Mouse (Mus musculus) CH12.LX (cell line): ENCODE results near the gene Serinc5. TPM values are rescaled to one million over a fixed set of nuclear protein-coding genes. Genes with fewer than 3 reads are reported as not detected.

Experiments used
- DNase-seq: peaks from one replicate; pipeline ENCODE4 v3.0.0-alpha.2; 2013; ENCODE audit errors: extremely low read depth
- H3K27ac ChIP-seq: 2 replicates; pipeline ENCODE4 v1.5.1; 2012; ENCODE audit warnings: low read depth, mild to moderate bottlenecking, control low read depth, moderate library complexity; ENCODE audit not compliant: insufficient read depth
- H3K27me3 ChIP-seq: replicated peaks from 2 replicates; pipeline ENCODE3; 2012; ENCODE audit warnings: inconsistent platforms
- H3K36me3 ChIP-seq, 2 experiments: replicated peaks in 1 of 2; 2 replicates each; pipeline versions ENCODE3 to v1.6.1; 2012; ENCODE audit warnings: inconsistent platforms in 1 of 2, low read length in 1 of 2, mild to moderate bottlenecking in 1 of 2, mixed read lengths in 1 of 2, moderate library complexity in 1 of 2; ENCODE audit not compliant: control insufficient read depth in 1 of 2, insufficient read depth in 1 of 2
- H3K4me1 ChIP-seq, 2 experiments: 2 replicates each; pipeline ENCODE4 v1.6.1; 2012; ENCODE audit warnings: inconsistent platforms in 1 of 2, moderate library complexity in 1 of 2; ENCODE audit not compliant: insufficient read depth in 2 of 2, control insufficient read depth in 1 of 2
- H3K4me2 ChIP-seq: 2 replicates; pipeline ENCODE4 v1.6.1; 2012; ENCODE audit warnings: low read depth, mild to moderate bottlenecking, control low read depth; ENCODE audit not compliant: poor library complexity, insufficient read depth, severe bottlenecking
- H3K4me3 ChIP-seq, 3 experiments: fragments of 150-350 bp in 1 of 3; sonication (generic) in 1 of 3; replicated peaks in 1 of 3; 2 replicates each; pipeline versions ENCODE3 to v1.5.1; 2011 to 2012; ENCODE audit warnings: low read depth in 2 of 3, low read length in 2 of 3, mild to moderate bottlenecking in 2 of 3, moderate library complexity in 2 of 3, control low read depth in 1 of 3, improper control_type of control experiment in 1 of 3, inconsistent platforms in 1 of 3, mixed read lengths in 1 of 3; ENCODE audit not compliant: poor library complexity in 1 of 3
- H3K79me2 ChIP-seq: replicated peaks from 2 replicates; pipeline ENCODE4 v1.6.1; 2012; ENCODE audit warnings: mild to moderate bottlenecking, moderate library complexity; ENCODE audit not compliant: control insufficient read depth, poor library complexity, insufficient read depth, severe bottlenecking; ENCODE audit errors: extremely low read depth
- H3K9ac ChIP-seq: 2 replicates; pipeline ENCODE4 v1.6.1; 2012; ENCODE audit warnings: low read depth, mild to moderate bottlenecking, control low read depth, moderate library complexity; ENCODE audit not compliant: insufficient read depth
- H3K9me3 ChIP-seq: replicated peaks from 2 replicates; pipeline ENCODE3; 2012; ENCODE audit warnings: low read length, inconsistent platforms, mixed read lengths
- BHLHE40 ChIP-seq: IDR thresholded peaks from 2 replicates; pipeline ENCODE4 v1.6.1; 2011; ENCODE audit warnings: mild to moderate bottlenecking, low read depth, low read length, improper control_type of control experiment
- CHD1 ChIP-seq: IDR thresholded peaks from 2 replicates; pipeline ENCODE4 v1.6.1; 2012; ENCODE audit warnings: low read depth, low read length, improper control_type of control experiment, inconsistent platforms
- CTCF ChIP-seq, 2 experiments: IDR thresholded peaks in 1 of 2; conservative IDR thresholded peaks in 1 of 2; 2 replicates each; pipeline ENCODE4 v1.5.1; 2011 to 2012; ENCODE audit warnings: low read depth in 2 of 2, low read length in 2 of 2, improper control_type of control experiment in 1 of 2, inconsistent platforms in 1 of 2, mild to moderate bottlenecking in 1 of 2, moderate library complexity in 1 of 2
- ELF1 ChIP-seq: IDR thresholded peaks from 2 replicates; pipeline ENCODE4 v1.6.1; 2014; ENCODE audit warnings: low read depth, mild to moderate bottlenecking, inconsistent platforms, low read length, improper control_type of control experiment
- GABPA ChIP-seq: IDR thresholded peaks from 2 replicates; pipeline ENCODE4 v1.6.1; 2012; ENCODE audit warnings: low read depth, low read length, improper control_type of control experiment, inconsistent platforms; ENCODE audit not compliant: insufficient replicate concordance
- HCFC1 ChIP-seq: IDR thresholded peaks from 2 replicates; pipeline ENCODE4 v1.6.1; 2012; ENCODE audit warnings: low read depth, mild to moderate bottlenecking, inconsistent platforms, low read length, improper control_type of control experiment
- JUN ChIP-seq: IDR thresholded peaks from 2 replicates; pipeline ENCODE4 v1.6.1; 2011; ENCODE audit warnings: low read depth, mild to moderate bottlenecking, low read length, improper control_type of control experiment, moderate library complexity; ENCODE audit not compliant: insufficient read depth
- KAT2A ChIP-seq: IDR thresholded peaks from 2 replicates; pipeline ENCODE4 v1.6.1; 2012; ENCODE audit warnings: low read length, improper control_type of control experiment, inconsistent platforms; ENCODE audit not compliant: insufficient replicate concordance
- MAFK ChIP-seq: IDR thresholded peaks from 2 replicates; pipeline ENCODE4 v1.6.1; 2011; ENCODE audit warnings: low read length, improper control_type of control experiment; ENCODE audit not compliant: insufficient replicate concordance
- MAX ChIP-seq: IDR thresholded peaks from 2 replicates; pipeline ENCODE4 v1.6.1; 2011; ENCODE audit warnings: low read length, improper control_type of control experiment
- NRF1 ChIP-seq: IDR thresholded peaks from 2 replicates; pipeline ENCODE4 v1.6.1; 2014; ENCODE audit warnings: low read depth, mild to moderate bottlenecking, inconsistent platforms, low read length, improper control_type of control experiment, moderate library complexity
- POLR2A ChIP-seq: IDR thresholded peaks from 2 replicates; pipeline ENCODE4 v1.6.1; 2011; ENCODE audit warnings: low read depth, mild to moderate bottlenecking, improper control_type of control experiment, low read length
- POLR2AphosphoS2 ChIP-seq: IDR thresholded peaks from 2 replicates; pipeline ENCODE4 v1.6.1; 2011; ENCODE audit warnings: low read depth, low read length, improper control_type of control experiment
- RAD21 ChIP-seq: IDR thresholded peaks from 2 replicates; pipeline ENCODE4 v1.6.1; 2011; ENCODE audit warnings: low read depth, mild to moderate bottlenecking, low read length, improper control_type of control experiment, moderate library complexity
- SIN3A ChIP-seq: IDR thresholded peaks from 2 replicates; pipeline ENCODE4 v1.6.1; 2012; ENCODE audit warnings: low read length, improper control_type of control experiment, inconsistent platforms
- SMC3 ChIP-seq: IDR thresholded peaks from 2 replicates; pipeline ENCODE4 v1.6.1; 2011; ENCODE audit warnings: low read depth, low read length, improper control_type of control experiment
- TBP ChIP-seq: conservative IDR thresholded peaks from 2 replicates; pipeline ENCODE4 v1.6.1; 2011; ENCODE audit warnings: low read depth, low read length, improper control_type of control experiment
- USF1 ChIP-seq: IDR thresholded peaks from 2 replicates; pipeline ENCODE4 v1.6.1; 2014; ENCODE audit warnings: low read depth, mild to moderate bottlenecking, inconsistent platforms, low read length, improper control_type of control experiment
- ZMIZ1 ChIP-seq: IDR thresholded peaks from 2 replicates; pipeline ENCODE4 v1.6.1; 2012; ENCODE audit warnings: low read depth, mild to moderate bottlenecking, inconsistent platforms, low read length, improper control_type of control experiment
- dilution Hi-C: fragments of 300-500 bp; cut with MboI; formaldehyde crosslinking; loops from 2 replicates; pipeline ENCODE4 v1.14.3; 2020; ENCODE audit warnings: low sequenced_read_pairs; ENCODE audit not compliant: extremely low pct_unique_long_range_greater_than_20kb, extremely low pct_ligation_motif_present
- in situ Hi-C: fragments of 300-500 bp; cut with MboI; formaldehyde crosslinking; loops from 3 replicates; pipeline ENCODE4 v1.14.3; 2019; ENCODE audit warnings: low sequenced_read_pairs, low pct_ligation_motif_present, low pct_unique_long_range_greater_than_20kb, mixed read lengths
- polyA plus RNA-seq: library from polyadenylated mRNA; unstranded; fragments of >175 nt; gene quantifications from 2 replicates; pipeline ENCODE4 v1.2.1, GENCODE M21; 2012; ENCODE audit warnings: low read depth; ENCODE audit not compliant: insufficient read length
- total RNA-seq, 2 experiments: library from RNA; depleted of rRNA; stranded (reverse); fragments of 300-350 nt in 1 of 2; fragments of >200 nt in 1 of 2; gene quantifications; 2 replicates each; pipeline ENCODE4 v1.2.3; 2012 to 2014

The Serinc5 gene
- total and polyA plus RNA-seq, 3 experiments: 1.9 to 5.2 (median 4.3) TPM

- dilution Hi-C loops: no loop called here
- Histone ChIP-seq H3K79me2 (no peaks in the 10 kb centered on the region), H3K36me3 (peaks cover 0 to 5% of the 10 kb centered on the region in 2 experiments), H3K4me2 (no peak overlapping the region), H3K27ac (no peak overlapping the region), H3K9me3 (no peaks in the 10 kb centered on the region), H3K4me3 (no peak overlapping the region)
- no peak for DNase-seq
- in situ Hi-C loops: no loop called here
- no peak for TF ChIP-seq JUN
- TF ChIP-seq SIN3A: no peak
- TF ChIP-seq RAD21: peak; percentile 30
- TF ChIP-seq MAX: no peak
- TF ChIP-seq SMC3: peak; percentile 28
- TF ChIP-seq CTCF (conservative IDR thresholded peaks at IDR 0.05 in 1 of 2, IDR thresholded peaks at IDR 0.05 in 1 of 2; ENCODE audit: low read depth in 2 of 2, low read length in 2 of 2): peak in 1 of 2 experiments; percentile 28; a peak in 2 of 4 replicates
- TF ChIP-seq, all 38 proteins: peak for 3
- H3K4me1 ChIP-seq: peaks cover 0 to 12% of the 10 kb centered on the region in 2 experiments; a peak in 2 of 4 replicates
- H3K9ac ChIP-seq: no peak overlapping the region
- no peaks in the 10 kb centered on the region for H3K27me3 ChIP-seq
These were observed 97.0 kb downstream of the Serinc5 start for GRCm38 (mm10) chr13:92707941-92708340.

- no peaks in the 10 kb centered on the region for H3K27me3 ChIP-seq
- H3K4me2 ChIP-seq: no peak overlapping the region
- peaks cover 0 to 12% of the 10 kb centered on the region in 2 experiments; a peak in 2 of 4 replicates for H3K4me1 ChIP-seq
- no peaks in the 10 kb centered on the region for H3K9me3 ChIP-seq
- dilution Hi-C loops: no loop called here
- no peaks in the 10 kb centered on the region for H3K79me2 ChIP-seq
- DNase-seq: no peak
- no peak overlapping the region for H3K4me3 ChIP-seq
- TF ChIP-seq BHLHE40: no peak
- no peak for TF ChIP-seq KAT2A
- TF ChIP-seq USF1: no peak
- TF ChIP-seq SIN3A: no peak
- TF ChIP-seq NRF1: no peak
- TF ChIP-seq HCFC1: no peak
- TF ChIP-seq GABPA: no peak
- no peak for TF ChIP-seq CHD1
- no peak for TF ChIP-seq SMC3
- TF ChIP-seq POLR2AphosphoS2: no peak
- TF ChIP-seq POLR2A: no peak
- TF ChIP-seq, all 38 proteins: peak for 0
- in situ Hi-C loops: no loop called here
- Histone ChIP-seq H3K36me3 (peaks cover 0 to 5% of the 10 kb centered on the region in 2 experiments), H3K27ac (no peak overlapping the region), H3K9ac (no peak overlapping the region)
These were observed 97.6 kb downstream of the Serinc5 start for GRCm38 (mm10) chr13:92708466-92708865.

DNA sequence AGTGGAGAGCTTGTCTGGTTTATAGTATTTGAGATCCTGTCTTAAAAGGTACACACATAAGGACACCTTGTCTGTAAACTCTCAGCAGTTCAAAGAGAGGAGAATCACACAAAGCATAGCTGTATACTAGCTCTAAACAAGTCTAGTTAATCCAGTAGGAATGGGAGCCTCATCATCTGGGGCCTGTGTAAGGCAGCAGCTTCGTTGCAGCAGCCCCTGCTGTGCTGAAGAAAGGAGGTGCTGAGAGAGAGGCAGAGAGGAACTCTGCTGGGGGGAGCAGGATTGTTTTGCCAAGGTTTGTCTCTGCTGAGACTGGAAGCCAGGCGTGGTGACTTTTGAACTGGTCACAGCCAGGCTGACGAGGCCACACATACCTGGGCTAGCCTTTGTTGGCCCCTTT, 98.6 kb downstream of the Serinc5 start:
- Histone ChIP-seq H3K27ac (no peak overlapping the region), H3K79me2 (no peaks in the 10 kb centered on the region), H3K36me3 (peaks cover 0 to 5% of the 10 kb centered on the region in 2 experiments), H3K4me3 (no peak overlapping the region), H3K4me2 (no peak overlapping the region), H3K9ac (no peak overlapping the region), H3K4me1 (peaks cover 0 to 12% of the 10 kb centered on the region in 2 experiments; a peak in 2 of 4 replicates), H3K27me3 (no peaks in the 10 kb centered on the region), H3K9me3 (no peaks in the 10 kb centered on the region)
- no peak for DNase-seq
- TF ChIP-seq USF1 (no peak), GABPA (no peak), MAX (no peak), NRF1 (no peak), ELF1 (no peak), POLR2AphosphoS2 (no peak), RAD21 (no peak), TBP (no peak), MAFK (no peak), ZMIZ1 (no peak)
- in situ Hi-C loops: no loop called here
- dilution Hi-C loops: no loop called here
